Mouse (Mus musculus) lung, postnatal 25 days (tissue): Measurements from ENCODE around the gene Srpk1.

ENCODE experiments used
- DNase-seq: peaks from one replicate; pipeline ENCODE4 v3.0.0; 2022; ENCODE audit warnings: low spot score

The Srpk1 gene

DNA sequence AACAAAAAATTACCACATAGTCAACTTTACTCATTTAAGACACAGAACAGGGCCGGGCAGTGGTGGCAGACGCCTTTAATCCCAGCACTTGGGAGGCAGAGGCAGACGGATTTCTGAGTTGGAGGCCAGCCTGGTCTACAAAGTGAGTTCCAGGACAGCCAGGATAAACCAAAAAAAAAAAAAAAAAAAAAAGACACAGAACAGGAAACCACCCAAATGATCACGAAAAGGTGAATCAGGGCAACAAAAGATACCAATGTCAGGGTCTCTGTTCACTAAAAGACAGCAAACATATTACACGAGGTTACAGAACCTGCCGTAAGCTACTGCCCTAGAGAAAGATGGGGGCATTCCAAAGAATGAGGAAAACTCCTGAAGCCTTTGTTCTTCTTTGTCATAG, 9.4 kb downstream of the Srpk1 start:
- no peak for DNase-seq

- peak; percentile 34 for DNase-seq
Measured at GRCm38 (mm10) chr17:28612603-28613002, 9.9 kb downstream of the Srpk1 start.

DNA sequence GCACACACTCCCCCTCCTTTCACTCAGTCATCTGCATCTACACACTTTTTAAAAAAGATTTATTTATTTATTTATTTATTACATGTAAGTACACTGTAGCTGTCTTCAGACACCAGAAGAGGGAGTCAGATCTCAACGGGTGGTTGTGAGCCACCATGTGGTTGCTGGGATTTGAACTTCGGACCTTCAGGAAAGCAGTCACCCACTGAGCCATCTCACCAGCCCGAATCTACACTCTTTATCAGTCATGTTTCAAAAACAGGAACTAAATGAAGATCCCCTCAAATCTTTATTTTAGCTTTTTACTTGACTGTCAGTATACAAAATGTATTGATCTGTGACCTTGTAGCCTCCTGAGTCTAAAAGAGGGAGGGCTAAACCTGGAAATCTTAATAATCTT, 13.0 kb downstream of the Srpk1 start:
- no peak for DNase-seq

DNA sequence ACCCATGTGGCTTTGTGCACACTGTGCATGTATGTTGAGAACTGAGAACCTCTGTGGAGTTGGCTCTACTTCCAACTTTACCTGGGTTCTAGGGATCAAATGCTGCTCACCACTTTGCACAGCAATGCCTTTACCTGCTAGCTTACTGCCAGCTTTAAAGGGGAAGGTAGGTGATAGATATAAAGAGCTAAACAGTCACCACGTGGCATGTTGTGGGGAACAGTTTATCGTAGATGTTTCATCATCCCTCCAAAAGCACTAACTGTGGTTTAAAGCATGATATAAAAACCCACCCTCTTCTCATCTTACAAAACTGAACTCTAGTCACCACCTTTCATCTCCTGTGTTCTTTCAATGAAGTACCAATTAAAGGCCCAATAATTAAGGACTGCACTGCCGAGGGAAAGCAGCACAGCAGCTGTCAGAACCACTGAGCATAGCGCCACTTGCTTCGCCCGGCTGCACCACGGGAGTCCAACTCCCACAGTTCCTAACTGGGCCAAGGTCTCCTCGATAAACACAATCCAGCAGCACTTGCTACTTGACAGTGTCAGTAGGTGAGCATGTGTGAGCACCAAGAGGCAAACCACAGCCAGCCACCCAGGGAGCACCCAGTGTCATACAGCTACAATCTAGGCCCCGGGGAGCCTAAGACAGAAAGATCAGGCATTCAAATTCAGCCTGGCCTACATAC, 20.8 kb downstream of the Srpk1 start:
- no peak for DNase-seq

- DNase-seq = no peak
Measured at GRCm38 (mm10) chr17:28600780-28601179, 21.7 kb downstream of the Srpk1 start.

DNA sequence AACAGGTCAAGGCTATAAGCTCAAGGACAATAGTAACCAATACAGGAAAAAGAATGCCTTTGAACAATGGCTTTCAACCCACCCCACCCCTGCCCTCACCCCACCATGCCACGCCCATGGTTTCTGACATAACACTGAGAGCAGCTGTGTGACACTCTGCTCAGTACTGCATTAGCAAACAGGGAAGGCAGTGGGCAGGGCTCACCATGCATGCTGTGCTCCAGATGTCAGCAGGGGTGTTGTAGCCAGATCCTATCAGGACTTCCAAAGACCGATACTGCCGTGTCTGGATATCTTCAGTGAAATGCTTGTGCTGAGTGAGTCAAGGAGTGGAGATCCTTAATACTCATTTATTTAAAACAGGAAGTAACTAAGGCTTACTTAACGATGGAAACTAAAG, 28.5 kb downstream of the Srpk1 start:
- no peak for DNase-seq

- peak; percentile 69 for DNase-seq
Measured at GRCm38 (mm10) chr17:28592998-28593397, 29.5 kb downstream of the Srpk1 start.

- DNase-seq = no peak
Measured at GRCm38 (mm10) chr17:28591476-28591875, 31.0 kb downstream of the Srpk1 start.

DNA sequence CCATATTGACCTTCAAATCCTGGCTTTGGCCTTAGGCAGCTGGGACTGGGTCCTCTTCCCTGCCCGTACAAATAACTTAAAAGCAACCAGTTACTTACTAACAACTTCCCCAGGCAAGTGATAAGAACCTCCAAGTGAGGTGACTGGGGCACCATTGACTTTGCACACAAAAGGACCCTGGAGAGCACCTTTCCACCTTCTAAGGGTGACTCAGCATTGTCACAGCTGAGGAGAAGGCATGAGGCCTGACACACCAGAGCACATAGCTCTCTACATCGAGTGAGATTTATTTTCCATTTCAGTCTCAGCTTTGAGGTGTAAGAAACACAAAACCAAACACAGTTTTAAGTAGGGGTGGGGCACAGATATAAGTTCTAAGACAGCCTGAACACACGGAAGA, 31.9 kb downstream of the Srpk1 start:
- no peak for DNase-seq

GRCm38 (mm10) chr17:28588591-28588990, 33.9 kb downstream of the Srpk1 start:
- no peak for DNase-seq

DNA sequence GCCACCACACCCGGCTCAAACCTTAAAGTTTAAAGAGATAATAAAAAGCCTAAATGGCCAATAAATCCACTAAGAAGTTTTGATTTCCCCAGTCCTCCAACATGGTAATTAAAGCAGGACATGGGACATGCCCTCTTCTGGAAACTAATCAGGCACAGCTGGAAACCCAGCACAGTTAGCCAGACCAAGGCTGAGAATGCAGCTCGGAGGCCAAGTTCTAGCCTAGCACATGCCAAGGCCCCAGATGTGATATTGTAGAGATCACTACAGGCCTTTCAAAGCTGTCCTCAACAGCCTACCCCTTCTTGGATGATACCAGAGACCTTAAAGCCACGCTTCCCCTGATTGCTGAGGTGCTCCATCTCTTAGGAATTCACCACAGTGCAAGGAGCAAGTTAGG, 36.0 kb downstream of the Srpk1 start:
- peak; percentile 19 for DNase-seq

DNA sequence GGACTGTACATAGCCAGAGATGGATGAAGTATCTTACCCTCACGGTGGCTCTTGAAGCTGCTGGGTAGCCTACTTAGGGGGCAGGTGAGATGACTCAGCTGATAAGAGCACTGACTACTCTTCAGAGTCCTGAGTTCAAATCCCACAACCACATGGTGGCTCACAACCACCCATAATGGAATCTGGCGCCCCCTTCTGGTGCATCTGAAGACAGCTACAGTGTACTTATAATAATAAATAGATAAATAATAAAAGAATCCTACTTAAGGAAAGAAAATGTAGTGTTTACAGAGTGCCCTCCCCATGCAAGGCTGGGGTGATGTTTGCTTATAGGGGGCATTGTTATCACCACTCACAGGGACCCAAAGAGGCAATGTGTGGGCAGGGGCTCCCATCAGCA, 41.5 kb downstream of the Srpk1 start:
- DNase-seq = no peak

DNA sequence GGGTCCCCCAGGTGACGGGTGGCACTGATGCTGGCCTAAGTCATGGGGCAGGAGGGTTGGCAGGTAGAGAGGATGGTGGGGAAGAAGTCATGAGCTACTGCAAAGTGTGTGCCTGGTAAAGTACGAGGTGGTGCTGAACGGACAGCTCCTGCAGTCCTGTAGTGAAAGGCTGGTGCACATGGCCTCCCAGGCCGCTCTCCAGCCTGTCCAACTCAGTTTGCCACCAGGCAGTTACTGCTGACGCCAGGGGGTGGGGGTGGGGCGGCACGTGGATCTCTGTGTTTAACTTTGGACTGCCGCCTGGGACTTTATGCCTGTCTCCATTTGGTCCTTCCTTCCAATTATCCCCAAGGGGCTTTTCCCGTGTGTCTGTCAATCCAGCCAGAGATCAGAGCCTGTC, 42.1 kb downstream of the Srpk1 start:
- DNase-seq = peak; percentile 21

- no peak for DNase-seq
Measured at GRCm38 (mm10) chr17:28575244-28576125, 47.0 kb downstream of the Srpk1 start, which contains the start of gene Lhfpl5. TSS of gene Lhfpl5 (plus strand) at chr17:28575641.

GRCm38 (mm10) chr17:28572941-28573340, 49.6 kb downstream of the Srpk1 start:
- DNase-seq = no peak

DNA sequence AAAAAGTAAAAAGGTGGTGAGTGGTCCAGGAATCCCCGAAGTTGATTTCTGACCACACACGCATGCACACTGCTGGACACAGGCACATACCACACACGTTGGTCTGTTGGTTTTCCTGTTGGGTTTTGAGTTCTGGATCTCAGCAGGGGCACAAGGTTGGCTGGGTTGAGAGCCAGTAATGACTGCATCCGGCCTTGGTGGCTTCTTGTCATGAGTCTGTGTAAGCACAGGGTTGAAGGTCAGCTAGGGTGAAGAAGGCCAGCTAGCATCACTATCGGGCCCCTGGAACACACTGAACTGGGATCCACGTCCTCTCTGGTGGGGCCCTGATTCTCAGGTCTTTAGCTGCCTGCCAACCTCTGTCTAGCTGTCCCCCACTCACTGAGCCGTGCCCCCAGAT, 50.0 kb downstream of the Srpk1 start:
- no peak for DNase-seq

DNA sequence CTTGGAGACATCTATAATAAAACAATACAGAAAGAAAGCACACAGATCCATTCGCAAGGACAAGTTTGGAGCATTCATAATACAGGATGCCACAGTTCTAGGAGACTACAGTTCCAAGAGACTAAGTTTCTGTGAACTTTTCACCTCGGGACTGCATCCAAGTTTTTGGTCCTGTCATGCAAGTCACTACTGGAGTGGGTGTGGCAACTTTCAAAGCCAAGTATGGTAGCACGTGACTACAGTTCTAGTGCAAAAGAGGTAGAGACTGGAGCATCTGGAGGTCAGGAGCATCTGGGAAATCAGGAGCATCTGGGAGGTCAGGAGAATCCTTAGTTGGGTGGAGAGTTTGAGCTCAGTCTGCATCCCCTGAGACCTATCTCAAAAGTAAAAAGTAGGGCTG, 50.6 kb downstream of the Srpk1 start:
- no peak for DNase-seq

DNA sequence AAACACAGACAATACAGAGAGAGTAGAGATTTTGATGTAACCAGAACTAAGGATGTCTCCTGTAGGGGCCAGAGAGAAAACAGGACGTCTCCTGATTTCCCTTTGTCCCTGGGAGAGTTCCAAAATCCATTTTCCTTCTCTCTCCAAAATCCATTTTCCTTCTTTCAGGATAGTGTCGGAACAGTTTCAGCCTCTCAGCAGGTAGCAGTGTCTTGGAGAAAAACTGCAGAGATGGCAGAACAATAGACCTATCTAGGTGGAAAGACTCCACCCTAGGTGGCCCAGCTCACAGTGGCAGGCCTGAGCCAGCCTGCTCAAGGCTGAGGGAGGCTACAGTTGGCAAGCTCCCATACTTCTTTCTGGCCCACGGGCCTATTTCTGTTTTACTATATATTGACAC, 55.0 kb downstream of the Srpk1 start:
- no peak for DNase-seq

GRCm38 (mm10) chr17:28565181-28565580, 57.3 kb downstream of the Srpk1 start:
- peak; percentile 33 for DNase-seq

DNA sequence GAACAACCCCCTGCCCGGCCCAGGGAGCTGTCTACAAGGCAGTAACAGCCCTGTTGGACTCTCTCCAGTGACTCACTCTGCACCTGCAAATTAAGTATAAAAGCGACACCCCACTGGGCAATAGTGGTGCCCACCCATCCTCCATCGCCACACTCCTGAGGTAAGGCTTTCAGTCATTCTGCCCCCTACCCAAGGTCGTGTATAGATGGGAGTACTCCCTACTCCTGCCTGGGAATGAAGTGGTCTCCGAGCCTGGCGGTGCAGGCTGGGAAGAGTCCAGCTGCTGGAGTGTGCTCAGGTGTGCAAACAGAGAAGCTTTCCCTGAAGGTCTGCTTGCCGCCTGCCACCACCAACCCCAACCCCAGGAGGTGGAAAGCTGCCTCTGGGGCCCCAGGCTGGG, 60.9 kb downstream of the Srpk1 start:
- DNase-seq = no peak

- DNase-seq = no peak
Measured at GRCm38 (mm10) chr17:28560598-28560997, 61.9 kb downstream of the Srpk1 start, which contains the start of gene Clps. TSS of gene Clps (minus strand) at chr17:28560766.

DNA sequence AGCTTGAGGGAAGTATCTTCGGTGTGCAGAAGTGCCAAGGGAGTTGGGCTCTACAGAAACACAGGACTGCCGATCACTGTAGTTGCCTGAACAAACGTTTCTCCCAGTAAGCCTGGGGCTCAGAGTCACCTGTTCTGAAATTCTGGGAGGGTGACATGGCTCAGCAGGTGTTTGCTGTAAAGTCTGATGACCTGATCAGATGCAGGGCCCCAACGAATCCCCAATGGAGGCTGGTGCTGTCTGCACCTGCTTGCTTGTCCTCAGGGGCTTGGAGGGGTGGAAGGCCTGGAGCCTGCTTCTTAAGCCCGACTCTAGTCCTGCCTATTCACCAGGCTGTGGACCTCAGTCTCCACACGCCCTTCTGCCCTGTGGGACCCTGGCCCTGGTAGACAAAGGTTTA, 64.7 kb downstream of the Srpk1 start:
- no peak for DNase-seq

GRCm38 (mm10) chr17:28556635-28557396, 65.7 kb downstream of the Srpk1 start:
- no peak for DNase-seq
